Mouse (Mus musculus): ENCODE results near the gene Eid2b. TPM values are rescaled to one million over a fixed set of nuclear protein-coding genes. Genes with fewer than 3 reads are reported as not detected.
A peak's percentile ranks its signal among the peaks of the same experiment; 100 is the strongest.
"Not testable (repeated sequence)": the region's sequence is repeated elsewhere in the genome, so short reads cannot be mapped to it uniquely, and the experiment has no call there.

The Eid2b gene
- 36.0 and 36.9 TPM in 2 replicates for polyA plus RNA-seq (2015; fragmentation: Nextera tagmentation; extraction: Ambion mirVana)

GRCm38 (mm10) chr7:28277615-28278278 lies at the start of gene Eid2b:
Gene Eid2b, plus strand, starts transcription at chr7:28277739.
- WGBS, result 3% methylated on average over 68 of the region's 68 CpGs
- H3K4me2 ChIP-seq, result peak within 1 kb of the TSS; percentile 86

GRCm38 (mm10) chr7:28243943-28244342 lies 33.6 kb upstream of the Eid2b start:
- H3K27me3 ChIP-seq; H3K9ac ChIP-seq; H3K9me3 ChIP-seq; ATAC-seq (ENCODE audit: low FRiP score); H3K27ac ChIP-seq; H3K4me1 ChIP-seq (replicated peaks); H3K4me2 ChIP-seq; H3K36me3 ChIP-seq; H3K4me3 ChIP-seq: not testable (repeated sequence)
- WGBS, result 65% methylated on average over 2 of the region's 2 CpGs

More at GRCm38 (mm10) chr7:28277615-28278278, at the start of gene Eid2b:
- peak; percentile 68 for ATAC-seq (ENCODE audit: low FRiP score)
- no peaks in the 10 kb centered on the region for H3K9me3 ChIP-seq
- peaks cover 21% of the 10 kb centered on the region for H3K4me1 ChIP-seq (replicated peaks)
- peaks cover 20% of the 10 kb centered on the region for H3K36me3 ChIP-seq
- no peaks in the 10 kb centered on the region for H3K27me3 ChIP-seq
- H3K27ac ChIP-seq, result peak within 1 kb of the TSS; percentile 91
- H3K9ac ChIP-seq, result peak within 1 kb of the TSS; percentile 91
- peak within 1 kb of the TSS; percentile 69 for H3K4me3 ChIP-seq

- Histone ChIP-seq H3K36me3 (no peaks in the 10 kb centered on the region), H3K4me1 (replicated peaks) (no peaks in the 10 kb centered on the region), H3K9ac (no peak overlapping the region), H3K27me3 (no peaks in the 10 kb centered on the region), H3K9me3 (no peaks in the 10 kb centered on the region), H3K27ac (no peak overlapping the region), H3K4me3 (no peak overlapping the region), H3K4me2 (no peak overlapping the region)
- ATAC-seq (ENCODE audit: low FRiP score), result no peak
- WGBS, result 90% methylated on average over 3 of the region's 3 CpGs
Measured at GRCm38 (mm10) chr7:28248957-28249356, 28.6 kb upstream of the Eid2b start.

- no peak for ATAC-seq (ENCODE audit: low FRiP score)
- Histone ChIP-seq H3K4me1 (replicated peaks) (no peaks in the 10 kb centered on the region), H3K36me3 (no peaks in the 10 kb centered on the region), H3K9ac (no peak overlapping the region), H3K9me3 (no peaks in the 10 kb centered on the region; the same call in 1 of the 2 replicates), H3K4me2 (no peak overlapping the region), H3K4me3 (no peak overlapping the region), H3K27me3 (no peaks in the 10 kb centered on the region), H3K27ac (no peak overlapping the region)
- 91% methylated on average over 17 of the region's 17 CpGs for WGBS
Measured at GRCm38 (mm10) chr7:28251976-28252375, 25.6 kb upstream of the Eid2b start.

- Histone ChIP-seq H3K4me2 (no peak overlapping the region), H3K36me3 (no peaks in the 10 kb centered on the region), H3K27ac (no peak overlapping the region), H3K9ac (no peak overlapping the region), H3K27me3 (no peaks in the 10 kb centered on the region), H3K9me3 (no peaks in the 10 kb centered on the region; the same call in 1 of the 2 replicates), H3K4me3 (no peak overlapping the region), H3K4me1 (replicated peaks) (no peaks in the 10 kb centered on the region)
- 92% methylated on average over 6 of the region's 6 CpGs for WGBS
- ATAC-seq (ENCODE audit: low FRiP score), result no peak
Measured at GRCm38 (mm10) chr7:28254591-28254990, 22.9 kb upstream of the Eid2b start.

- Histone ChIP-seq H3K9ac (no peak overlapping the region), H3K4me2 (no peak overlapping the region), H3K9me3 (no peaks in the 10 kb centered on the region; the same call in 1 of the 2 replicates), H3K4me1 (replicated peaks) (no peaks in the 10 kb centered on the region), H3K36me3 (no peaks in the 10 kb centered on the region), H3K4me3 (no peak overlapping the region), H3K27me3 (no peaks in the 10 kb centered on the region), H3K27ac (no peak overlapping the region)
- WGBS, result 83% methylated on average over 6 of the region's 6 CpGs
- no peak for ATAC-seq (ENCODE audit: low FRiP score)
Measured at GRCm38 (mm10) chr7:28255476-28255875, 22.1 kb upstream of the Eid2b start.

GRCm38 (mm10) chr7:28262861-28263260 lies 14.7 kb upstream of the Eid2b start:
- Histone ChIP-seq H3K4me3 (no peak overlapping the region), H3K36me3 (no peaks in the 10 kb centered on the region), H3K9ac (no peak overlapping the region), H3K4me2 (no peak overlapping the region), H3K9me3 (no peaks in the 10 kb centered on the region), H3K4me1 (replicated peaks) (no peaks in the 10 kb centered on the region), H3K27ac (no peak overlapping the region), H3K27me3 (0 out of 2 replicates have a peak, but pooled peaks cover 9% of the 10 kb centered on the region)
- 51% methylated on average over 5 of the region's 5 CpGs for WGBS
- ATAC-seq (ENCODE audit: low FRiP score), result no peak

- H3K4me2 ChIP-seq, result no peak overlapping the region
- ATAC-seq (ENCODE audit: low FRiP score), result no peak
- 0 out of 2 replicates have a peak, but pooled peaks cover 9% of the 10 kb centered on the region for H3K27me3 ChIP-seq
- 9% methylated on average over 15 of the region's 15 CpGs for WGBS
- peaks cover 4% of the 10 kb centered on the region for H3K4me1 ChIP-seq (replicated peaks)
- no peak overlapping the region for H3K27ac ChIP-seq
- H3K9me3 ChIP-seq, result no peaks in the 10 kb centered on the region
- no peak overlapping the region for H3K4me3 ChIP-seq
- H3K36me3 ChIP-seq, result no peaks in the 10 kb centered on the region
- H3K9ac ChIP-seq, result no peak overlapping the region
Measured at GRCm38 (mm10) chr7:28263786-28264185, 13.8 kb upstream of the Eid2b start.

GRCm38 (mm10) chr7:28265391-28265790 lies 12.1 kb upstream of the Eid2b start:
- H3K27ac ChIP-seq, result no peak overlapping the region
- H3K4me2 ChIP-seq, result no peak overlapping the region
- 0 out of 2 replicates have a peak, but pooled peaks cover 9% of the 10 kb centered on the region for H3K27me3 ChIP-seq
- peaks cover 16% of the 10 kb centered on the region for H3K4me1 ChIP-seq (replicated peaks)
- 88% methylated on average over 13 of the region's 13 CpGs for WGBS
- no peak overlapping the region for H3K9ac ChIP-seq
- no peak for ATAC-seq (ENCODE audit: low FRiP score)
- H3K9me3 ChIP-seq, result no peaks in the 10 kb centered on the region
- no peak overlapping the region for H3K4me3 ChIP-seq
- H3K36me3 ChIP-seq, result peaks cover 13% of the 10 kb centered on the region

GRCm38 (mm10) chr7:28267129-28268041 lies 10.2 kb upstream of the Eid2b start, which contains the start of gene Eid2:
Gene Eid2, plus strand, starts transcription at chr7:28267881.
- Histone ChIP-seq H3K4me2 (peak within 1 kb of the TSS; percentile 86), H3K27ac (peak within 1 kb of the TSS; percentile 96), H3K4me1 (replicated peaks) (peaks cover 18% of the 10 kb centered on the region), H3K4me3 (peak within 1 kb of the TSS; percentile 99), H3K9me3 (no peaks in the 10 kb centered on the region), H3K9ac (peak within 1 kb of the TSS; percentile 100), H3K27me3 (0 out of 2 replicates have a peak, but pooled peaks cover 9% of the 10 kb centered on the region), H3K36me3 (peaks cover 24% of the 10 kb centered on the region)
- peak; percentile 93 for ATAC-seq (ENCODE audit: low FRiP score)
- WGBS, result 7% methylated on average over 53 of the region's 57 CpGs

GRCm38 (mm10) chr7:28268042-28268531 lies 9.5 kb upstream of the Eid2b start:
- peak overlapping the region; percentile 86 for H3K4me2 ChIP-seq
- H3K36me3 ChIP-seq, result peaks cover 31% of the 10 kb centered on the region
- peak overlapping the region; percentile 100 for H3K9ac ChIP-seq
- H3K4me3 ChIP-seq, result peak overlapping the region; percentile 99
- WGBS, result under 1% methylated on average over 47 of the region's 62 CpGs
- peak overlapping the region; percentile 96 for H3K27ac ChIP-seq
- no peaks in the 10 kb centered on the region for H3K9me3 ChIP-seq
- H3K27me3 ChIP-seq, result 0 out of 2 replicates have a peak, but pooled peaks cover 9% of the 10 kb centered on the region
- ATAC-seq (ENCODE audit: low FRiP score), result peak; percentile 82
- H3K4me1 ChIP-seq (replicated peaks), result peaks cover 18% of the 10 kb centered on the region

GRCm38 (mm10) chr7:28268576-28268975 lies 9.0 kb upstream of the Eid2b start:
- Histone ChIP-seq H3K4me1 (replicated peaks) (peaks cover 18% of the 10 kb centered on the region), H3K9ac (peak overlapping the region; percentile 100), H3K36me3 (peaks cover 35% of the 10 kb centered on the region), H3K4me3 (peak overlapping the region; percentile 99), H3K4me2 (peak overlapping the region; percentile 86), H3K27me3 (0 out of 2 replicates have a peak, but pooled peaks cover 9% of the 10 kb centered on the region), H3K9me3 (no peaks in the 10 kb centered on the region), H3K27ac (peak overlapping the region; percentile 96)
- no peak for ATAC-seq (ENCODE audit: low FRiP score)
- 31% methylated on average over 16 of the region's 16 CpGs for WGBS

Measured in hindbrain, embryonic 13.5 days (tissue).